22 mouse cellular contexts compared by ENCODE assay signal in genomic region chr13:97014366-97014765, GRCm38 (mm10). TPM values are rescaled to one million over a fixed set of nuclear protein-coding genes. Genes with fewer than 3 reads are reported as not detected.
"Had no signal": no experiment of that assay in that cellular context is flagged by ENCODE, and none has a peak within 500 bp of the region (broad histone marks: within the 10 kb centered on the region; RNA-seq: fewer than 3 reads in every experiment).

No protein-coding gene starts in this region.

- H3K9me3 ChIP-seq: lung, embryonic 15.5 days; midbrain, embryonic 10.5 days; neural tube, embryonic 12.5 days; stomach, embryonic 15.5 days had no signal

- ATAC-seq: liver, postnatal 0 days; lung, postnatal 0 days; midbrain, embryonic 16.5 days had no signal

- H3K27ac ChIP-seq: lung, embryonic 15.5 days; macrophage; midbrain, embryonic 10.5 days; midbrain, embryonic 12.5 days; neural tube, embryonic 12.5 days; stomach, embryonic 15.5 days; stomach, postnatal 0 days had no signal

- H3K4me2 ChIP-seq: lung, embryonic 15.5 days; midbrain, embryonic 12.5 days; neural tube, embryonic 12.5 days; stomach, embryonic 15.5 days had no signal

- H3K27me3 ChIP-seq: lung, embryonic 15.5 days; midbrain, embryonic 12.5 days; neural tube, embryonic 12.5 days; stomach, embryonic 15.5 days had no signal

- H3K4me3 ChIP-seq: lung, embryonic 15.5 days; megakaryocyte, embryonic 14.5 days; midbrain, embryonic 10.5 days; midbrain, embryonic 12.5 days; neural tube, embryonic 12.5 days; stomach, embryonic 15.5 days had no signal

- H3K4me1 ChIP-seq: lung, embryonic 15.5 days; megakaryocyte, embryonic 14.5 days; midbrain, embryonic 10.5 days; midbrain, embryonic 12.5 days; neural tube, embryonic 12.5 days; stomach, embryonic 15.5 days had no signal

- DNase-seq: liver, postnatal 0 days; lung, adult 2 months; lung, postnatal 14 days; lung, postnatal 36 days; midbrain, embryonic 14.5 days; right cerebral cortex, postnatal 14 days; thymus, adult 2 months; thymus, postnatal 36 days had no signal

- H3K9ac ChIP-seq: liver, postnatal 0 days; lung, embryonic 15.5 days; midbrain, embryonic 12.5 days; neural tube, embryonic 12.5 days; stomach, embryonic 15.5 days had no signal

- H3K36me3 ChIP-seq: lung, embryonic 15.5 days; midbrain, embryonic 10.5 days; midbrain, embryonic 12.5 days; neural tube, embryonic 12.5 days; stomach, embryonic 15.5 days had no signal

RNA-seq across cellular contexts. Expression of gene 1700029F12Rik, which starts 19.8 kb away (rescaled TPM):
- total RNA-seq: megakaryocyte progenitor cell, adult 5-6 weeks; neutrophil, adult 5-6 weeks had no signal
- polyA plus RNA-seq: liver, postnatal 0 days; lung, adult 2 months; lung, embryonic 15.5 days; lung, postnatal 0 days; macrophage; midbrain, embryonic 10.5 days; midbrain, embryonic 12.5 days; midbrain, embryonic 14.5 days; midbrain, embryonic 16.5 days; neural tube, embryonic 12.5 days; neural tube, embryonic 14.5 days; stomach, embryonic 15.5 days; stomach, postnatal 0 days had no signal

RNA-seq across cellular contexts. Expression of gene Fam169a, which starts 52.7 kb away (rescaled TPM):
- polyA plus RNA-seq: lung, adult 2 months; spleen, adult 2 months had no signal
